Mouse (Mus musculus): ENCODE data around the gene Bptf.
A peak's percentile ranks its signal among the peaks of the same experiment; 100 is the strongest.
"Not testable (repeated sequence)": the region's sequence is repeated elsewhere in the genome, so short reads cannot be mapped to it uniquely, and the experiment has no call there.

Gene Bptf

DNA sequence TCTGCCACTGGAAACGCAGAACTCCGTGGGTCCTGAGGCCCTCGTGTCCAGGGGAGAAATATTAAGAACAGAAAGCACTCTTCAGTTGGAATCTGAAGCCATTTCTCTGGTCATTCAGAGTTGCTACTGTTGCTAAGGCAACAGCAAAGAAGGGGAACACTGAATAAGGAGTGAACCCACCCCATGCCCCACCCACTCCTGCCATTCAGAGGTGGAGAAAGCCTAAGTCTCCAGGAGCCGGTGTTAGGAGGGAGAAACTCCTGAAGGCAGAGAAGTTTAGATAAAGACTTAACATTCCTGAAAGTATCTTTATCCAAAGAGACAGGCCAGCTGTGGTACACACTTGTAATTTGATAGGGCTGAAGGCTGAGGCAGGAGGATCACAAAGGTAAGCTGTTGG lies 112.6 kb downstream of the Bptf start:
- no peak for DNase-seq (ENCODE audit: low read depth, low spot score)

DNA sequence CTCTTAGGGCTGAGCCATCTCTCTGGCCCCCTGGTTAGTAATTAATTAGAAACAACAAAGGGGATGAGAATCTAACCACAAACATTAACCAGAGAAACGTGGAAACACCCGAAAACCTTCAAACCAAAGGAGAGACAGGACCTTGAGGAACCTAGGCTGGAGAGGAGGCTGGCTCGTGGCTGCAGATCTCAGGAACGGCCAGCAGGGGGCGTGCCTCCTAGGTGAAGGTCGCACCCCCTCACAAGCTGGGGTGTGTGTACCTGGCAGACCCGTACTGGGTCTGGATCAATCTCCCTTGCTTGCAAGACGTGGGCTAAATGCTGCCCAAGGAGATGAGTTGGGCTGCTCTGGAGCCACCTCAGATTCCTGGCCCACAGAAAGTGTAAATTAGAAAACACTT lies 113.3 kb downstream of the Bptf start:
- no peak for DNase-seq (ENCODE audit: low read depth, low spot score)

DNA sequence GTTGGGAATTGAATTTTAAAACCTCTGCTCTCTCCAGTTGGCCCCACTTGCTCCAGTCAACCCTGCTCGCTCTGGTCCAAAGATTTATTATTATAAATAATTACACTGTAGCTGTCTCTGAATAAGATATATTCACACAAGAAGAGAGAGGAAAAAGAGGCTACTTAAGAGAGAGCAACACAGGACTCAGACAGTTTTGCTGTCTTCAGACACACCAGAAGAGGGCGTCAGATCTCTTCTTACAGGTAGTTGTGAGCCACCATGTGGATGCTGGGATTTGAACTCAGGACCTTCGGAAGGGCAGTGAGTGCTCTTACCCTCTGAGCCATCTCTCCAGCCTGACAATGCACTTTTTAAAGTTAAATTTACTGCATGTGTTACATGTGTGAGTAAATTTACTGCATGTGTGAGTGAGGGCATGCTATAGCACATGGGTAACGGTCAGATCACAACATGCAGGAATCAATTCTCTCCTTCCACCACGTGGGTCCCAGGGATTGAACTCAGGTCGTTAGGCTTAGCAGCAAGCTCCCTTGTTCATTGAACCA lies 114.5 kb downstream of the Bptf start:
- no peak for DNase-seq (ENCODE audit: low read depth, low spot score)

GRCm38 (mm10) chr11:107016893-107017292 lies 115.0 kb downstream of the Bptf start:
- no peak for DNase-seq (ENCODE audit: low read depth, low spot score)

DNA sequence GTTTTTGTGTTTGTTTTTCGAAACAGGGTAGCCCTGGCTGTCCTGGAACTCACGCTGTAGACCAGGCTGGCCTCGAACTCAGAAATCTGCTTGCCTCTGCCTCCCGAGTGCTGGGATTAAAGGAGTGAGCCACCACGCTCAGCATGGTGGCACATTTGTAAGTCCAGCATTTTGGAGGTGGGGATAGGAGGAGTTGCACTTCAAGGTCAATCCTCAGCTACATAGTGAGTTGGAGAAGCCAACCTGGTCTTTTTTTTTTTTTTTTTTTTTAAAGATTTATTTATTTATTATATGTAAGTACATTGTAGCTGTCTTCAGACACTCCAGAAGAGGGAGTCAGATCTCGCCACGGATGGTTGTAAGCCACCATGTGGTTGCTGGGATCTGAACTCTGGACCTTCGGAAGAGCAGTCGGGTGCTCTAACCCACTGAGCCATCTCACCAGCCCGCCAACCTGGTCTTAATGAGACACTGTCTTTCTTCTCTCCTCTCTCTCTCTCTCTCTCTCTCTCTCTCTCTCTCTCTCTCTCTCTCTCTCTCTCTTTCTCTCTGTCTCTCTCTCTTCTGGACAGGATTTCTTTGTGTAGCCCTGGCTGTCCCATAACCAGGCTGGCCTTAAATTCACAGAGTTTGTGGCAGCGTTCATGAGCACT lies 116.3 kb downstream of the Bptf start:
- not testable (repeated sequence) for DNase-seq (ENCODE audit: low read depth, low spot score)

- DNase-seq (ENCODE audit: low read depth, low spot score), result no peak
These were observed 117.2 kb downstream of the Bptf start for GRCm38 (mm10) chr11:107014597-107015309.

- DNase-seq (ENCODE audit: low read depth, low spot score), result no peak
These were observed 117.8 kb downstream of the Bptf start for GRCm38 (mm10) chr11:107014020-107014585.

DNA sequence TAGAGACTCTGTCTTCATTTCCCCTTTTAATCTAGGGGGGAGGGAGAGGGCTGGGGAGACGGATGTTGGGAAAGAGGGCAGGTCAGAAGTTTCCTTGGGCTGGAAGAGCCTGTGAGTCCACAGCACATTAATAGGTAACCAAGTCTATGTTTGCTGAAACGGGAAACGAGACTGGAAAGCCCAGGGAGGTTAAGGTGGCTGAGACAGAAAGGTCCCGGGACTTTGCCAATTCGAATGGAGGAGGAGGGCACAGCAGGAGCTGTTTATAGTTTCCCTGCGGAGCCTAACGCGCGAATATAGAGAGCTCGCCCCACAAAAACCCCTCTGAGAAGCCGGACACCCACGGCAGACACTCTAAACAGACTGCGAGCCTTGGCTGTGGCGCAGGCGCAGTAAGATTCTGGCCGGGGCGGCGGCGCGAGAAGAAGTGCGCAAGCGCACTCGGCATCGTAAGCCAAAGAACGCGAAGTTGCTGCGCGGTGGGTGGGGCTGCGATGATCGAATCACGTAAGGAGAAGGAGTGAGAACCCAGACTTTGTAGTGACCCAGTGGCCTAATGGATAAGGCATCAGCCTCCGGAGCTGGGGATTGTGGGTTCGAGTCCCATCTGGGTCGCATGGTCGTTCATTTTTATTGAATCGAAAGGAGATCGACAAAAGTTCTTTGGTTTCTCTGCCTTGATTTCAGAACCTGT lies 119.5 kb downstream of the Bptf start:
- peak; percentile 98 for DNase-seq (ENCODE audit: low read depth, low spot score)

DNA sequence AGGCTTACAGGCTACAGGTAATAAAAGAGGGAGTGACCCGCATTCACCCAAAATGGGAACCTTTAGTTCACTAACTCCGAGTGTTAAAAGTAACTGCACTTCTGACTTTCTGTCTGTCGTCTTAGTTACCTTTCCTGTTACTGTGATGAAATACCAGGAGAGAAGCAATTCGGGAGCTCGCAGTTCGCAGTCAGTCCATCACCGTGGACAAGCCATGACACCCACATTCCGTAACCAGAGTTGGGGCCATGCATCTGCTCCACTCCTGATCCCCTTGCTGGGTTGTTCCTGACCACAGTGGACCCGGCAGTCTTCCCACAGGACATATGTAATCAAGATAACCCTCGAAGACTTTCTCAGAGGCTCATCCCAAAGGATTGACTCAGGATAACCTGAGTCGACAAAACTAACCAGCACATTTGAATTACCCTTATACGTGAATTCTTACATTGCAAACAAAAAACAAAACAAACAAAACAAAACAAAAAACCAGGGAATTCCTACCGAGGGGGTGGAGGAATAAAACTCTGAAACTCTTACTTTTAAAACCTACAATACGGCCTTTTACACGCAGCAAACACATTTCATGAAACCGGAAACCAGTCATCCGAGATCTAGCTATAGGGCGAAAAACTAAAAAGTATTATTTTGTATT lies 120.1 kb downstream of the Bptf start:
- no peak for DNase-seq (ENCODE audit: low read depth, low spot score)

GRCm38 (mm10) chr11:107011171-107011570 lies 120.8 kb downstream of the Bptf start:
- DNase-seq (ENCODE audit: low read depth, low spot score), result no peak

DNA sequence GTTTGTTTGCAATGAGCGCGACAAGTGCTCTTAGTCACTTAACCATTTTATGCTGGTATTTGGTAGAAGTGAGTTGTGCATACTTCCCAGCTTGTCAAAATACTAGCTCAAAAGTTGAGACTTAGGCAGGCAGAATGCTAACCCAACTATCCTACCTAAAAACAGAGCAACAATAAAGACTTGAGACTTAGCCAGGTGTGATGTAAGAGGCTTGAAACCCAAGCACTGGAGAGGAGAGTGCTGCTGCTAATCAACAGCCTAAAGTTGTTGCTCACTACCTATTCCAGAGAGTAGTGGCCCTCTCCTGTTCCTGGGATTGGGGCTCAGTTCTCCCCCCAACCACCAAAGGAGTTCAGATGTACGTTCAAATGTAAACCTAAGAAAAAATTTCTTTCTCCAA lies 121.5 kb downstream of the Bptf start:
- no peak for DNase-seq (ENCODE audit: low read depth, low spot score)

DNA sequence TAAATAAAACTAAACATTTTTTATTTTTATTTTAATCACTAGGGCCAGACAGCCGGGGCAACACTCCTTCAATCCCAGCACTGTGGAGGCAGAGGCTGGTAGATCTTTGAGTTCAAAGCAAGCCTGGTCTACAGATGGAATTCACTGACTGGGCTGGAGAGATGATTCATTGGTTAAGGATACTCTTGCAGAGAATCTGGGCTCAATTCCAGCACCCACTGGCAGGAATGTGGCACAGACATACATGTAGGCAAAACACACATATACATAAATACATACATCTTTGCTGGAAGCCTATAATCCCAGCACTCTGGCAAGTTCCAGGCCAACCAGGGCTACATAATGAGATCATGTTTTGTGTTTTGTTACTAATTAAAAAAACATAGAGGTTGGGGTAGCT lies 126.4 kb downstream of the Bptf start:
- DNase-seq (ENCODE audit: low read depth, low spot score), result no peak

GRCm38 (mm10) chr11:107001760-107002675 lies 129.9 kb downstream of the Bptf start:
- no peak for DNase-seq (ENCODE audit: low read depth, low spot score)

GRCm38 (mm10) chr11:106999949-107000513 lies 131.9 kb downstream of the Bptf start:
- no peak for DNase-seq (ENCODE audit: low read depth, low spot score)

- DNase-seq (ENCODE audit: low read depth, low spot score), result peak; percentile 97
These were observed 132.6 kb downstream of the Bptf start, which contains the start of gene Kpna2 for GRCm38 (mm10) chr11:106999151-106999948. TSS of gene Kpna2 (minus strand) at chr11:106999541.

GRCm38 (mm10) chr11:106998651-106999150 lies 133.2 kb downstream of the Bptf start:
- DNase-seq (ENCODE audit: low read depth, low spot score), result peak; percentile 11

GRCm38 (mm10) chr11:106997976-106998375 lies 134.0 kb downstream of the Bptf start:
- no peak for DNase-seq (ENCODE audit: low read depth, low spot score)

DNA sequence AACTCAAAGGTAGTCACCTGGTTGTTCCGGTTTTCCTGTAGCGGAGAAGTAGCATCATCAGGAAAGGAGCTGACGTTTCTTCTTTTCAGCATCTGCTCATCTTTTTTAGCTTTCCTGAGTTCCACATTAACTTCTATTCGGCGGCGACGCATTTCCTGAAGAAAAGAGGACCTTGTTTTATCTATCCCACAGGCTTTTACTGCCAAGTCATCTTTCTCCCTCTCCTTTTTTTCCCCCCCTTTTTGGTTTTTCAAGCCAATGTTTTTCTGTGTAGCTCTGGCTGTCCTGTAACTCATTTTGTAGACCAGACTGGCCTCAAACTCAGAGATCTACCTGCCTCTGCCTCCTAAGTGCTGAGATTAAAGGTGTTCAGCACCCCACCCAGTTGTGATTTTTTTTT lies 135.4 kb downstream of the Bptf start:
- not testable (repeated sequence) for DNase-seq (ENCODE audit: low read depth, low spot score)
